Mouse (Mus musculus) CH12.LX (cell line): ENCODE measurements around the gene Ostm1. TPM values are rescaled to one million over a fixed set of nuclear protein-coding genes. Genes with fewer than 3 reads are reported as not detected.

Experiments
- DNase-seq: peaks from one replicate; pipeline ENCODE4 v3.0.0-alpha.2; 2013; ENCODE audit errors: extremely low read depth
- H3K27ac ChIP-seq: 2 replicates; pipeline ENCODE4 v1.5.1; 2012; ENCODE audit warnings: low read depth, mild to moderate bottlenecking, control low read depth, moderate library complexity; ENCODE audit not compliant: insufficient read depth
- H3K27me3 ChIP-seq: replicated peaks from 2 replicates; pipeline ENCODE3; 2012; ENCODE audit warnings: inconsistent platforms
- H3K36me3 ChIP-seq, 2 experiments: replicated peaks in 1 of 2; 2 replicates each; pipeline versions ENCODE3 to v1.6.1; 2012; ENCODE audit warnings: inconsistent platforms in 1 of 2, low read length in 1 of 2, mild to moderate bottlenecking in 1 of 2, mixed read lengths in 1 of 2, moderate library complexity in 1 of 2; ENCODE audit not compliant: control insufficient read depth in 1 of 2, insufficient read depth in 1 of 2
- H3K4me1 ChIP-seq, 2 experiments: 2 replicates each; pipeline ENCODE4 v1.6.1; 2012; ENCODE audit warnings: inconsistent platforms in 1 of 2, moderate library complexity in 1 of 2; ENCODE audit not compliant: insufficient read depth in 2 of 2, control insufficient read depth in 1 of 2
- H3K4me2 ChIP-seq: 2 replicates; pipeline ENCODE4 v1.6.1; 2012; ENCODE audit warnings: low read depth, mild to moderate bottlenecking, control low read depth; ENCODE audit not compliant: poor library complexity, insufficient read depth, severe bottlenecking
- H3K4me3 ChIP-seq, 3 experiments: fragments of 150-350 bp in 1 of 3; sonication (generic) in 1 of 3; replicated peaks in 1 of 3; 2 replicates each; pipeline versions ENCODE3 to v1.5.1; 2011 to 2012; ENCODE audit warnings: low read depth in 2 of 3, low read length in 2 of 3, mild to moderate bottlenecking in 2 of 3, moderate library complexity in 2 of 3, control low read depth in 1 of 3, improper control_type of control experiment in 1 of 3, inconsistent platforms in 1 of 3, mixed read lengths in 1 of 3; ENCODE audit not compliant: poor library complexity in 1 of 3
- H3K79me2 ChIP-seq: replicated peaks from 2 replicates; pipeline ENCODE4 v1.6.1; 2012; ENCODE audit warnings: mild to moderate bottlenecking, moderate library complexity; ENCODE audit not compliant: control insufficient read depth, poor library complexity, insufficient read depth, severe bottlenecking; ENCODE audit errors: extremely low read depth
- H3K9ac ChIP-seq: 2 replicates; pipeline ENCODE4 v1.6.1; 2012; ENCODE audit warnings: low read depth, mild to moderate bottlenecking, control low read depth, moderate library complexity; ENCODE audit not compliant: insufficient read depth
- H3K9me3 ChIP-seq: replicated peaks from 2 replicates; pipeline ENCODE3; 2012; ENCODE audit warnings: low read length, inconsistent platforms, mixed read lengths
- BHLHE40 ChIP-seq: IDR thresholded peaks from 2 replicates; pipeline ENCODE4 v1.6.1; 2011; ENCODE audit warnings: mild to moderate bottlenecking, low read depth, low read length, improper control_type of control experiment
- CHD1 ChIP-seq: IDR thresholded peaks from 2 replicates; pipeline ENCODE4 v1.6.1; 2012; ENCODE audit warnings: low read depth, low read length, improper control_type of control experiment, inconsistent platforms
- CHD2 ChIP-seq: IDR thresholded peaks from 2 replicates; pipeline ENCODE4 v1.6.1; 2011; ENCODE audit warnings: low read length, improper control_type of control experiment
- ELF1 ChIP-seq: IDR thresholded peaks from 2 replicates; pipeline ENCODE4 v1.6.1; 2014; ENCODE audit warnings: low read depth, mild to moderate bottlenecking, inconsistent platforms, low read length, improper control_type of control experiment
- ETS1 ChIP-seq: conservative IDR thresholded peaks from 2 replicates; pipeline ENCODE4 v1.6.1; 2012; ENCODE audit warnings: low read depth, mild to moderate bottlenecking, inconsistent platforms, low read length, improper control_type of control experiment, moderate library complexity
- GABPA ChIP-seq: IDR thresholded peaks from 2 replicates; pipeline ENCODE4 v1.6.1; 2012; ENCODE audit warnings: low read depth, low read length, improper control_type of control experiment, inconsistent platforms; ENCODE audit not compliant: insufficient replicate concordance
- JUN ChIP-seq: IDR thresholded peaks from 2 replicates; pipeline ENCODE4 v1.6.1; 2011; ENCODE audit warnings: low read depth, mild to moderate bottlenecking, low read length, improper control_type of control experiment, moderate library complexity; ENCODE audit not compliant: insufficient read depth
- MAZ ChIP-seq: IDR thresholded peaks from 2 replicates; pipeline ENCODE4 v1.6.1; 2012; ENCODE audit warnings: low read depth, mild to moderate bottlenecking, inconsistent platforms, low read length, improper control_type of control experiment, moderate library complexity
- NELFE ChIP-seq: IDR thresholded peaks from 2 replicates; pipeline ENCODE4 v1.6.1; 2011; ENCODE audit warnings: low read depth, low read length, improper control_type of control experiment
- PAX5 ChIP-seq: IDR thresholded peaks from 2 replicates; pipeline ENCODE4 v1.6.1; 2012; ENCODE audit warnings: low read length, inconsistent platforms, mixed read lengths
- POLR2A ChIP-seq: IDR thresholded peaks from 2 replicates; pipeline ENCODE4 v1.6.1; 2011; ENCODE audit warnings: low read depth, mild to moderate bottlenecking, improper control_type of control experiment, low read length
- POLR2AphosphoS2 ChIP-seq: IDR thresholded peaks from 2 replicates; pipeline ENCODE4 v1.6.1; 2011; ENCODE audit warnings: low read depth, low read length, improper control_type of control experiment
- SIN3A ChIP-seq: IDR thresholded peaks from 2 replicates; pipeline ENCODE4 v1.6.1; 2012; ENCODE audit warnings: low read length, improper control_type of control experiment, inconsistent platforms
- UBTF ChIP-seq: IDR thresholded peaks from 2 replicates; pipeline ENCODE4 v1.6.1; 2012; ENCODE audit warnings: low read depth, mild to moderate bottlenecking, inconsistent platforms, low read length, improper control_type of control experiment, moderate library complexity
- ZKSCAN1 ChIP-seq: IDR thresholded peaks from 2 replicates; pipeline ENCODE4 v1.6.1; 2012; ENCODE audit warnings: low read depth, inconsistent platforms, low read length, improper control_type of control experiment, borderline replicate concordance
- ZMIZ1 ChIP-seq: IDR thresholded peaks from 2 replicates; pipeline ENCODE4 v1.6.1; 2012; ENCODE audit warnings: low read depth, mild to moderate bottlenecking, inconsistent platforms, low read length, improper control_type of control experiment
- ZNF384 ChIP-seq: IDR thresholded peaks from 2 replicates; pipeline ENCODE4 v1.6.1; 2012; ENCODE audit warnings: low read depth, low read length, improper control_type of control experiment, inconsistent platforms
- dilution Hi-C: fragments of 300-500 bp; cut with MboI; formaldehyde crosslinking; loops from 2 replicates; pipeline ENCODE4 v1.14.3; 2020; ENCODE audit warnings: low sequenced_read_pairs; ENCODE audit not compliant: extremely low pct_unique_long_range_greater_than_20kb, extremely low pct_ligation_motif_present
- in situ Hi-C: fragments of 300-500 bp; cut with MboI; formaldehyde crosslinking; loops from 3 replicates; pipeline ENCODE4 v1.14.3; 2019; ENCODE audit warnings: low sequenced_read_pairs, low pct_ligation_motif_present, low pct_unique_long_range_greater_than_20kb, mixed read lengths
- polyA plus RNA-seq: library from polyadenylated mRNA; unstranded; fragments of >175 nt; gene quantifications from 2 replicates; pipeline ENCODE4 v1.2.1, GENCODE M21; 2012; ENCODE audit warnings: low read depth; ENCODE audit not compliant: insufficient read length
- total RNA-seq, 2 experiments: library from RNA; depleted of rRNA; stranded (reverse); fragments of 300-350 nt in 1 of 2; fragments of >200 nt in 1 of 2; gene quantifications; 2 replicates each; pipeline ENCODE4 v1.2.3; 2012 to 2014

The Ostm1 gene
- total and polyA plus RNA-seq, 3 experiments = 19.4 to 30.2 (median 19.4) TPM

- DNase-seq = no peak
- in situ Hi-C loops (no loop called here), dilution Hi-C loops (no loop called here)
- Histone ChIP-seq H3K9ac (no peak overlapping the region), H3K4me2 (no peak overlapping the region), H3K27me3 (no peaks in the 10 kb centered on the region), H3K4me3 (no peak overlapping the region), H3K36me3 (no peaks in the 10 kb centered on the region), H3K4me1 (peaks cover 2 to 5% of the 10 kb centered on the region in 2 experiments; a peak in 3 of 4 replicates), H3K79me2 (no peaks in the 10 kb centered on the region), H3K9me3 (no peaks in the 10 kb centered on the region), H3K27ac (no peak overlapping the region)
- TF ChIP-seq ZMIZ1 (no peak), ELF1 (no peak), POLR2AphosphoS2 (no peak), BHLHE40 (no peak), NELFE (no peak), ETS1 (no peak), CHD1 (no peak), ZNF384 (no peak), JUN (no peak), CHD2 (no peak), POLR2A (no peak), GABPA (no peak), SIN3A (no peak), UBTF (no peak), MAZ (no peak), ZKSCAN1 (no peak)
Observed at GRCm38 (mm10) chr10:42572567-42572966, 11.1 kb upstream of the Ostm1 start.

- Histone ChIP-seq H3K27me3 (no peaks in the 10 kb centered on the region), H3K4me1 (peaks cover 2 to 5% of the 10 kb centered on the region in 2 experiments; a peak in 3 of 4 replicates), H3K79me2 (no peaks in the 10 kb centered on the region), H3K4me2 (no peak overlapping the region), H3K9me3 (no peaks in the 10 kb centered on the region), H3K9ac (no peak overlapping the region), H3K4me3 (no peak overlapping the region), H3K27ac (no peak overlapping the region), H3K36me3 (no peaks in the 10 kb centered on the region)
- no peak for TF ChIP-seq CHD2
- TF ChIP-seq PAX5 = no peak
- no peak for TF ChIP-seq CHD1
- dilution Hi-C loops (no loop called here), in situ Hi-C loops (no loop called here)
- no peak for DNase-seq
Observed at GRCm38 (mm10) chr10:42572971-42573370, 10.7 kb upstream of the Ostm1 start.
